ENCODE assay signal across 8 mouse cellular contexts in the genomic region with DNA sequence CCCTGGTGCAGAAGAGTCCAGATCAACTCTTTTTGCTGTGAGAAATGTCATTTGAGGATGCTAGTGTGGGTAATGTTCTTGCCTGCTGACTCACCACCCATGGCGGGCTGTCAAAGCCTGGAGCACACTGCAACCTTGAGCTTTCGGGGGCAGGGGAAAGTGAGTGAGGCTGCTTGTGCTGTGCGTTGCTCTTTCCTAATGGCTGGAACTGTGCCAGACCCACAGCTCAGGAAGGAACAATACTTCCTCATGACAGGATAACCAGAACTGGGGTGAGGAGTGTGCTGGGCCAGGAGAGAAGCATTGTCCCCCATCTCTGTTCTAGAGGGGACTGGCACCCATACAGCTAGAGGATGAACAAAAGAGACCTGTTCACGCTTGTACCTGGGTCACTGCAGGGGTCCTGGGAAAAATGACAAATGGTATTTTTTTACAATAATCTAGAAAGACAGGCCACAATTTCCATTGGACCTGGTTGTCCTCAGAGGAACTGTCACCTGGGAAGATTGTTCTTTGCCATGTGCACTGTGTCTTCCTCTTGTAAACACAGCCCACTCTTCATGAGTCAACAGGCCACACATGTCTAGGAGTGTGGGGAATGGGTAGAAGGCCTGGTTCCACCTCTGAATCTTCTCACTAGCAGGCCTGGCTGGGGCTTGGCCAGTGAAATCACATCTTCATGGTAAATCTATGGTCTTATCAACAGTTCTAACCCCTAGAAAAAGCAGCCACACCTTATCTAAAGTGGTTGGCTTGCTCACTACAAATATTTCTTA.
DNase-seq lines count a peak whose midpoint lies in the region; ATAC-seq and TF ChIP-seq lines count a peak whose summit lies in the region.

No protein-coding gene starts in this region.

- no peaks in the 10 kb centered on the region for H3K36me3 ChIP-seq in lung, embryonic 15.5 days

- 29% methylated on average over 4 of the region's 4 CpGs for WGBS in lung, embryonic 15.5 days

- no peaks in the 10 kb centered on the region for H3K27me3 ChIP-seq in lung, embryonic 15.5 days

- H3K9me3 ChIP-seq in lung, embryonic 15.5 days, result no peaks in the 10 kb centered on the region

- intact Hi-C loops in heart, postnatal 36 days (cut with DNase I), result loop anchor here (2.0 kb wide), 1 partner anchor 155 kb away; no protein-coding TSS in a partner anchor

- peak; percentile 86 for ATAC-seq in lung, embryonic 15.5 days (ENCODE audit: borderline replicate concordance, extremely low read depth, low FRiP score, low TSS enrichment)

- H3K4me2 ChIP-seq in lung, embryonic 15.5 days, result no peak overlapping the region

- peak overlapping the region; percentile 74 for H3K27ac ChIP-seq in layer of hippocampus, adult 2 months
- H3K27ac ChIP-seq in lung, embryonic 15.5 days, result no peak overlapping the region

- TF ChIP-seq CTCF in layer of hippocampus, adult 2 months (conservative IDR thresholded peaks at IDR 0.05), result no peak

- H3K4me1 ChIP-seq in lung, embryonic 15.5 days, result peaks cover 10% of the 10 kb centered on the region

- H3K9ac ChIP-seq in lung, embryonic 15.5 days, result no peak overlapping the region

- H3K4me3 ChIP-seq in layer of hippocampus, adult 2 months, result no peak overlapping the region
- H3K4me3 ChIP-seq in lung, embryonic 15.5 days, result no peak overlapping the region

- peak; percentile 8 for DNase-seq in ZHBTc4 (ENCODE audit: low read depth, low spot score)
- peak; percentile 2 for DNase-seq in cerebellum, adult 11 months
- DNase-seq in frontal cortex, postnatal 14 days (ENCODE audit: low spot score in 2 of 2), result peak; percentile 23 to 28
- peak; percentile 70 for DNase-seq in heart, postnatal 36 days
- DNase-seq in layer of hippocampus, adult 2 months (ENCODE audit: low spot score in 2 of 2), result peak; percentile 53 to 58
- peak; percentile 39 to 51 for DNase-seq in right cerebral cortex, adult 2 months (ENCODE audit: low spot score in 2 of 2)
- no peak for DNase-seq in T-cell, adult 2 months (ENCODE audit: low spot score)
